Comparison of ENCODE assay signal across 10 mouse cellular contexts in genomic region chr9:87145180-87145579, GRCm38 (mm10). TPM values are rescaled to one million over a fixed set of nuclear protein-coding genes. Genes with fewer than 3 reads are reported as not detected.
DNase-seq lines count a peak whose midpoint lies in the region; ATAC-seq and TF ChIP-seq lines count a peak whose summit lies in the region.
"Had no signal": no experiment of that assay in that cellular context is flagged by ENCODE, and none has a peak within 500 bp of the region (broad histone marks: within the 10 kb centered on the region; RNA-seq: fewer than 3 reads in every experiment).

No protein-coding gene starts in this region.

- peaks cover 36% of the 10 kb centered on the region for H3K27me3 ChIP-seq in kidney, embryonic 15.5 days
- peaks cover 27% of the 10 kb centered on the region for H3K27me3 ChIP-seq in forebrain, embryonic 15.5 days
- peaks cover 26% of the 10 kb centered on the region for H3K27me3 ChIP-seq in limb, embryonic 14.5 days (ENCODE audit: control insufficient read depth, insufficient read depth, low read length)
- peaks cover 15% of the 10 kb centered on the region for H3K27me3 ChIP-seq in stomach, embryonic 14.5 days (ENCODE audit: control insufficient read depth, insufficient read depth, low read length)

- H3K9me3 ChIP-seq in kidney, embryonic 15.5 days (replicated peaks) = no peaks in the 10 kb centered on the region
- no peaks in the 10 kb centered on the region for H3K9me3 ChIP-seq in forebrain, embryonic 15.5 days
- no peaks in the 10 kb centered on the region for H3K9me3 ChIP-seq in limb, embryonic 14.5 days (ENCODE audit: control insufficient read depth, low read length)
- H3K9me3 ChIP-seq in stomach, embryonic 14.5 days (ENCODE audit: control insufficient read depth, low read depth, low read length) = no peaks in the 10 kb centered on the region
- H3K9me3 ChIP-seq: liver, embryonic 15.5 days had no signal

- no peak overlapping the region for H3K27ac ChIP-seq in kidney, embryonic 15.5 days
- H3K27ac ChIP-seq in forebrain, embryonic 15.5 days (replicated peaks) = no peak overlapping the region
- no peak overlapping the region for H3K27ac ChIP-seq in limb, embryonic 14.5 days (replicated peaks; ENCODE audit: low read depth, low read length)
- H3K27ac ChIP-seq in stomach, embryonic 14.5 days (ENCODE audit: low read length) = no peak overlapping the region
- H3K27ac ChIP-seq: liver, embryonic 15.5 days had no signal

- no peak overlapping the region for H3K9ac ChIP-seq in kidney, embryonic 15.5 days
- no peak overlapping the region for H3K9ac ChIP-seq in forebrain, embryonic 15.5 days (replicated peaks)
- H3K9ac ChIP-seq in limb, embryonic 14.5 days (ENCODE audit: low read depth, low read length, severe bottlenecking) = no peak overlapping the region
- no peak overlapping the region for H3K9ac ChIP-seq in stomach, embryonic 14.5 days (replicated peaks; ENCODE audit: low read depth, low read length)
- H3K9ac ChIP-seq: liver, embryonic 15.5 days had no signal

- TF ChIP-seq POLR2A in limb, embryonic 14.5 days (IDR thresholded peaks at IDR 0.05; ENCODE audit: borderline replicate concordance, extremely low read depth, insufficient read depth, insufficient read length) = no peak

- WGBS in kidney, embryonic 15.5 days = 2% methylated on average over 15 of the region's 15 CpGs
- 2% methylated on average over 15 of the region's 15 CpGs for WGBS in forebrain, embryonic 15.5 days
- 4% methylated on average over 15 of the region's 15 CpGs for WGBS in limb, embryonic 14.5 days
- 3% methylated on average over 15 of the region's 15 CpGs for WGBS in stomach, embryonic 14.5 days

- peak overlapping the region; percentile 33 for H3K4me3 ChIP-seq in kidney, embryonic 15.5 days (replicated peaks)
- peak overlapping the region; percentile 39 for H3K4me3 ChIP-seq in forebrain, embryonic 15.5 days
- H3K4me3 ChIP-seq in limb, embryonic 14.5 days (replicated peaks; ENCODE audit: low read length) = peak overlapping the region; percentile 35
- peak overlapping the region; percentile 21; the same call in 1 of the 2 replicates for H3K4me3 ChIP-seq in stomach, embryonic 14.5 days (ENCODE audit: low read depth, low read length)
- H3K4me3 ChIP-seq: liver, embryonic 15.5 days had no signal

- intact Hi-C loops in left cerebral cortex, postnatal 10 days (cut with DNase I) = no loop called here

- H3K36me3 ChIP-seq in kidney, embryonic 15.5 days = no peaks in the 10 kb centered on the region
- H3K36me3 ChIP-seq in forebrain, embryonic 15.5 days = no peaks in the 10 kb centered on the region
- no peaks in the 10 kb centered on the region for H3K36me3 ChIP-seq in limb, embryonic 14.5 days (ENCODE audit: control insufficient read depth, insufficient read depth, low read length)
- H3K36me3 ChIP-seq in stomach, embryonic 14.5 days (ENCODE audit: control insufficient read depth, insufficient read depth, low read length) = no peaks in the 10 kb centered on the region
- H3K36me3 ChIP-seq: liver, embryonic 15.5 days had no signal

- peaks cover 16% of the 10 kb centered on the region for H3K4me1 ChIP-seq in kidney, embryonic 15.5 days
- peaks cover 12% of the 10 kb centered on the region for H3K4me1 ChIP-seq in forebrain, embryonic 15.5 days
- peaks cover 3% of the 10 kb centered on the region; the same call in 1 of the 2 replicates for H3K4me1 ChIP-seq in limb, embryonic 14.5 days (ENCODE audit: control insufficient read depth, insufficient read depth, low read length)
- H3K4me1 ChIP-seq in stomach, embryonic 14.5 days (ENCODE audit: control insufficient read depth, insufficient read depth, low read length) = peaks cover 10% of the 10 kb centered on the region; the same call in 1 of the 2 replicates
- H3K4me1 ChIP-seq: liver, embryonic 15.5 days had no signal

- DNase-seq in kidney, adult 8-10 months = no peak
- no peak for DNase-seq in limb, embryonic 14.5 days (ENCODE audit: low spot score)
- no peak for DNase-seq in ovary, postnatal 36 days (ENCODE audit: low spot score)
- DNase-seq in left cerebral cortex, postnatal 10 days (ENCODE audit: extremely low spot score in 1 of 2, low spot score in 2 of 2) = no peak

- H3K4me2 ChIP-seq in kidney, embryonic 15.5 days = peak overlapping the region; percentile 65
- peak overlapping the region; percentile 71 for H3K4me2 ChIP-seq in forebrain, embryonic 15.5 days (replicated peaks)
- H3K4me2 ChIP-seq in limb, embryonic 14.5 days (replicated peaks; ENCODE audit: low read depth, low read length, severe bottlenecking) = peak overlapping the region; percentile 48
- peak overlapping the region; percentile 39 for H3K4me2 ChIP-seq in stomach, embryonic 14.5 days (replicated peaks; ENCODE audit: low read depth, low read length)

- no peak for ATAC-seq in kidney, embryonic 15.5 days (replicated peaks; ENCODE audit: low FRiP score)
- no peak for ATAC-seq in forebrain, embryonic 15.5 days (replicated peaks)
- no peak for ATAC-seq in limb, embryonic 14.5 days (ENCODE audit: low FRiP score, low read depth)
- ATAC-seq in stomach, embryonic 14.5 days (ENCODE audit: insufficient number of reproducible peaks, insufficient read depth, low FRiP score, low read depth) = no peak
- no peak for ATAC-seq in erythroblast, adult 5-6 weeks (replicated peaks; ENCODE audit: low FRiP score, poor library complexity, severe bottlenecking)

RNA-seq across cellular contexts. Expression of gene Mrap2, which starts 1.1 kb away (rescaled TPM):
- polyA plus RNA-seq in kidney, embryonic 15.5 days (2015; fragmentation: Nextera tagmentation; extraction: Ambion mirVana) = 0.10 and 0.23 TPM in 2 replicates
- polyA plus RNA-seq in forebrain, embryonic 15.5 days (2015; fragmentation: Nextera tagmentation; extraction: Ambion mirVana) = 0.72 and 1.1 TPM in 2 replicates
- 0.14 and 0.23 TPM in 2 replicates for polyA plus RNA-seq in limb, embryonic 14.5 days (2012; rRNA removed)
- polyA plus RNA-seq in limb, embryonic 14.5 days (2014; fragmentation: Nextera tagmentation; extraction: Ambion mirVana) = 0.22 TPM in 1 of 2 replicates, not detected in the other
- 0.31 TPM in 1 of 2 replicates, not detected in the other for polyA plus RNA-seq in stomach, embryonic 14.5 days (2014; fragmentation: Nextera tagmentation; extraction: Ambion mirVana)
- total RNA-seq in left cerebral cortex, postnatal 10 days (2021) = 1 to 10 TPM; 4.9 to 5.2 TPM
- total RNA-seq in erythroblast, adult 5-6 weeks (2015; ENCODE audit: low replicate concordance) = not detected in 2 replicates
- total RNA-seq in erythroblast, adult 5-6 weeks (2017; ENCODE audit: low replicate concordance) = not detected in 2 replicates
- total RNA-seq: common myeloid progenitor, adult 5-6 weeks had no signal
- polyA plus RNA-seq: liver, embryonic 15.5 days had no signal
